Mouse (Mus musculus) bone marrow, adult 2 months (tissue): Measurements from ENCODE around the gene D10Jhu81e.

Source experiments
- CTCF ChIP-seq: fragments of 200-500 bp; IDR thresholded peaks from 2 replicates; pipeline ENCODE4 v1.5.1; 2011; ENCODE audit warnings: low read length, control low read depth; ENCODE audit not compliant: control insufficient read depth, insufficient read depth
- POLR2A ChIP-seq: fragments of 200-500 bp; IDR thresholded peaks from 2 replicates; pipeline ENCODE4 v1.6.1; 2011; ENCODE audit warnings: low read depth, mild to moderate bottlenecking, control low read depth, low read length, borderline replicate concordance; ENCODE audit not compliant: control insufficient read depth

GRCm38 (mm10) chr10:78171581-78171980, 2.0 kb upstream of the D10Jhu81e start:
- TF ChIP-seq CTCF, result no peak
- no peak for TF ChIP-seq POLR2A
